Mouse (Mus musculus) kidney, embryonic 16.5 days (tissue): ENCODE data around the gene Mef2c. TPM values are rescaled to one million over a fixed set of nuclear protein-coding genes. Genes with fewer than 3 reads are reported as not detected.
A peak's percentile ranks its signal among the peaks of the same experiment; 100 is the strongest.

ENCODE experiments used
- ATAC-seq: fragments of 200-750 bp; cut with Nextera tagmentation; 2 replicates; pipeline ENCODE4 v1.8.0; 2017; ENCODE audit warnings: moderate TSS enrichment; ENCODE audit not compliant: low FRiP score, low TSS enrichment
- H3K27ac ChIP-seq: fragments of 300-500 bp; sonication (generic); 2 replicates; pipeline ENCODE4 v1.5.1; 2014; ENCODE audit warnings: low read length
- H3K27me3 ChIP-seq: fragments of 300-500 bp; sonication (generic); 2 replicates; pipeline ENCODE4 v1.6.1; 2014; ENCODE audit warnings: low read length, control low read depth, mixed read lengths; ENCODE audit not compliant: insufficient read depth
- H3K36me3 ChIP-seq: fragments of 300-500 bp; sonication (generic); 2 replicates; pipeline ENCODE4 v1.6.1; 2014; ENCODE audit warnings: low read length, control low read depth, mixed read lengths; ENCODE audit not compliant: insufficient read depth
- H3K4me1 ChIP-seq: fragments of 300-500 bp; sonication (generic); 2 replicates; pipeline ENCODE4 v1.6.1; 2014; ENCODE audit warnings: low read length, control low read depth, mixed read lengths; ENCODE audit not compliant: insufficient read depth
- H3K4me2 ChIP-seq: fragments of 300-500 bp; sonication (generic); replicated peaks from 2 replicates; pipeline ENCODE4 v1.6.1; 2014; ENCODE audit warnings: low read depth, low read length
- H3K4me3 ChIP-seq: fragments of 300-500 bp; sonication (generic); 2 replicates; pipeline ENCODE4 v1.5.1; 2014; ENCODE audit warnings: mild to moderate bottlenecking, low read length
- H3K9ac ChIP-seq: fragments of 300-500 bp; sonication (generic); replicated peaks from 2 replicates; pipeline ENCODE4 v1.6.1; 2014; ENCODE audit warnings: low read length
- H3K9me3 ChIP-seq: fragments of 300-500 bp; sonication (generic); 2 replicates; pipeline ENCODE4 v1.6.1; 2016; ENCODE audit warnings: low read length, control low read depth
- WGBS: fragments of 180-500 bp; shearing (Covaris S2); extraction: QIAGEN DNeasy Blood & Tissue Kit; methylation state at CpG from one replicate; pipeline ENCODE4 v1.1.7; 2014; 5-methylcytosine and 5-hydroxymethylcytosine counted together
- polyA plus RNA-seq: library from polyadenylated mRNA; unstranded; fragments of >200 nt; fragmentation: Nextera tagmentation; extraction: Ambion mirVana; gene quantifications from 2 replicates; pipeline ENCODE4 v1.2.1, GENCODE M21; 2015

The Mef2c gene
- polyA plus RNA-seq, 1 experiment from 2014 or later = 54.9 TPM

GRCm38 (mm10) chr13:83523232-83523969 is 19.6 kb downstream of the Mef2c start:
- Histone ChIP-seq H3K36me3 (no peaks in the 10 kb centered on the region), H3K27ac (peak overlapping the region; percentile 83), H3K4me1 (peaks cover 3% of the 10 kb centered on the region; the same call in 1 of the 2 replicates), H3K27me3 (no peaks in the 10 kb centered on the region), H3K4me3 (peak overlapping the region; percentile 68), H3K4me2 (peak overlapping the region; percentile 75), H3K9me3 (no peaks in the 10 kb centered on the region), H3K9ac (peak overlapping the region; percentile 69)
- 2% methylated on average over 34 of the region's 35 CpGs for WGBS
- ATAC-seq = peak; percentile 85

DNA sequence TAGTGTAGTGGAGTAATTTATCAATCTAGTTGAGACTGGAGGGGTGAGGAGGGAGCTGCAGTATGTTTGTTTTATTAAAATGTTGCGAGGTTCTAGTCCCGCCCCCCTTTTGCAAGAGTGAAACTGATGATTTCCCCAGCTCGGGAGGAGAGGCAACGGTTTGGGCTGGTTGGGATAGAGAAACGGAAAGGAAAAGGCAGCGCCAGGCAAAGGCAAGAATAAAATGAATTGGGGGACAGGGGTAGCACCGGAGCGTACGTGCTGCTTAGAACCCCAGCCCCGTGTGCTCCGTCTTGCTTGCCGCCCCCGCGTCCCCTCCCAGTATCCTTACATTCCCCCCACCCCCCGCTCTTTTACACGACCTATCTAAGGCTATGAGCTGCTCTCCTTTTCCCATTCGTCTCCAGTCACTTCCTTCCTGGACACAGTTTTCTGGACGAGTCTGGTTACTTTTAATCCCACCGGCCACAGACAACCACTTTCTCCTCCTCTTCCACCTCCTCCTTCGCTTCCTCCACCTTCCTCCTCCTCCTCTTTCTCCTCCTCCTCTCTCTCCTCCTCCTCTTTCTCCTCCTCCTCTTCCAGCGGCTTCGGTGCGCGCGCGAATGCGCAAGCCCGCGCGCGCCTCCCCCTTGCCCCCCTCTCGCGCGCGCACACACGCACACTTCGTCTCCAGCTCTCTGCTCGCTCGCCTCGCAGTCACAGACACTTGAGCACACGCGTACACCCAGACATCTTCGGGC is 20.5 kb downstream of the Mef2c start:
- H3K27ac ChIP-seq = peak overlapping the region; percentile 83
- H3K9me3 ChIP-seq = no peaks in the 10 kb centered on the region
- peak overlapping the region; percentile 69 for H3K9ac ChIP-seq
- H3K36me3 ChIP-seq = no peaks in the 10 kb centered on the region
- 0% methylated on average over 42 of the region's 43 CpGs for WGBS
- peak overlapping the region; percentile 68 for H3K4me3 ChIP-seq
- H3K4me2 ChIP-seq = peak overlapping the region; percentile 75
- H3K4me1 ChIP-seq = peaks cover 3% of the 10 kb centered on the region; the same call in 1 of the 2 replicates
- peak; percentile 87 for ATAC-seq
- no peaks in the 10 kb centered on the region for H3K27me3 ChIP-seq

DNA sequence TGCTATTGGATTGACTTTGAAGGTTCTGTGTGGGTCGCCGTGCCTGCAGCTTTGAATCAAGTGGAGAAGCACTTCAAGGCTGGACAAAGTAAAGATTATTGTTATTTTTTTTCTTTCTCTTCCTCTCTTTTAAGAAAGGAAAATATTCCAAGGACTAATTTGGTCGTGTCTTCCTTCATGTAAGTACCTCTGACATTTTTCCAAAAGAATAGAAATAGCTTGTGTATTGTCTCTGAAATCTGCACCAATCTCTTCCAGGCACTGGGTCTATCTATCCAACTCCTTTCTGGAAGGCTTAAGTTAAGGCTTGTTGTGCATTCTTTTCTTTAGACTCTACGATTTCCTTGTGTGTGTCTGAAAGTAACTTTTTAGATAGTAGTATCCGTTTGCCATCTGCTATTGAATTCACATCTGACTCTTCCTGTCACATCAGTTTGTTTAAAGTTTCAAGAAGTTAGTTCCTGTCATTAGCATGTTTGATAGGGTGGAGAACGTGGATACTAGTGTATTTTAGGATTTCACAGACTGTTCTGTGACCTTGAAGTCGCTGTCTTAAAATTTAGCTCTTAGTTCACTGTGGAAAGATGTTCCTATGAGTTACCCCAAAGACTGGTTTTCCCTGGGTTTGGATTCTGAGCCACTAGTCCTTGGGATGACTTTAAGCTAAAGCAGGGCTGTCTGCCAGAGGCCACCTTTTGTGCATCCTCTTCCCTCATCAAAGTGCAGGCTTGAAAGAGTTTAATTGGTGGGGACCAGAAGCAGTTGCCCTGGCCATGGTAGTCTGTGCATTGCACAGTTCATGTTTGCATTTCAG is 21.3 kb downstream of the Mef2c start:
- Histone ChIP-seq H3K27me3 (no peaks in the 10 kb centered on the region), H3K36me3 (no peaks in the 10 kb centered on the region), H3K27ac (peak overlapping the region; percentile 83), H3K4me3 (peak overlapping the region; percentile 68), H3K9ac (peak overlapping the region; percentile 69), H3K4me2 (peak overlapping the region; percentile 75), H3K4me1 (peaks cover 3% of the 10 kb centered on the region; the same call in 1 of the 2 replicates), H3K9me3 (no peaks in the 10 kb centered on the region)
- WGBS = 11% methylated on average over 7 of the region's 7 CpGs
- no peak for ATAC-seq

- Histone ChIP-seq H3K27me3 (no peaks in the 10 kb centered on the region), H3K4me1 (peaks cover 3% of the 10 kb centered on the region; the same call in 1 of the 2 replicates), H3K9me3 (no peaks in the 10 kb centered on the region), H3K4me3 (peak overlapping the region; percentile 68), H3K9ac (peak overlapping the region; percentile 69; the same call in 1 of the 2 replicates), H3K36me3 (no peaks in the 10 kb centered on the region), H3K4me2 (peak overlapping the region; percentile 75), H3K27ac (peak overlapping the region; percentile 83)
- 58% methylated on average over 2 of the region's 2 CpGs for WGBS
- no peak for ATAC-seq
These were observed 21.8 kb downstream of the Mef2c start for GRCm38 (mm10) chr13:83525716-83526005.

GRCm38 (mm10) chr13:83526066-83526465 is 22.2 kb downstream of the Mef2c start:
- H3K27me3 ChIP-seq = no peaks in the 10 kb centered on the region
- peak overlapping the region; percentile 83; the same call in 1 of the 2 replicates for H3K27ac ChIP-seq
- peak overlapping the region; percentile 75 for H3K4me2 ChIP-seq
- H3K9me3 ChIP-seq = no peaks in the 10 kb centered on the region
- no peaks in the 10 kb centered on the region for H3K36me3 ChIP-seq
- ATAC-seq = no peak
- peak overlapping the region; percentile 68 for H3K4me3 ChIP-seq
- peak overlapping the region; percentile 49 for H3K9ac ChIP-seq
- WGBS = 36% methylated on average over 6 of the region's 6 CpGs
- H3K4me1 ChIP-seq = peaks cover 3% of the 10 kb centered on the region; the same call in 1 of the 2 replicates

- Histone ChIP-seq H3K4me3 (peak overlapping the region; percentile 1; the same call in 1 of the 2 replicates), H3K27ac (no peak overlapping the region), H3K9ac (no peak overlapping the region), H3K4me1 (peaks cover 3% of the 10 kb centered on the region; the same call in 1 of the 2 replicates), H3K27me3 (no peaks in the 10 kb centered on the region), H3K36me3 (no peaks in the 10 kb centered on the region), H3K9me3 (no peaks in the 10 kb centered on the region), H3K4me2 (peak overlapping the region; percentile 2; the same call in 1 of the 2 replicates)
- WGBS = 73% methylated on average over 9 of the region's 9 CpGs
- no peak for ATAC-seq
These were observed 24.1 kb downstream of the Mef2c start for GRCm38 (mm10) chr13:83527921-83528320.

DNA sequence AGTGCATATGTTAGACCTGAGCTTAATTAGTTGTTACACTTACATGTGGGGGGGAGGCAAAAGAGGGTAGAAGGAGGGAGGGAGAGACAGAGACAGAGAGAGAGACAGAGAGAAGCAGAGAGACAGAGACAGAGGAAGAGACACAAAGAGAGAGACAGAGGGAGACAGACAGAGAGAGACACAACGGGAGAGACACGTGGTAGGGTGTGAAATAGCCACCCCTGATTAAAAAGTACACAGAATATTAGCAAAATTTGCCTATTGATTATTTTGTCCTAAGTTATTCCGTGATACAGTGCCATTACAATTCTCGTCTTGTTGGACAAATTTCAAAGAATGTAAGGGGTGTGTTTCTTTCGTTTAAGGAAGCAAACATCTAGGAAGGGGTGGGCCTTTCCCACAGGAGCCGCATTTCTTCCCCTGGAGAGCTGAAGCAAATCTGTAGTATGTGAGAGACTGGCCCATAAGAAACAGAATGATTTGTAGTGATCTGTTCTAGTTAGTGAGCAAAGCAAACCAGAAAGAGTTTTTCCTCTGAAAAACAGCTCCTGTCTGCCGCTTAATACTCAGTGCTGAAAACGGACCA is 26.0 kb downstream of the Mef2c start:
- no peaks in the 10 kb centered on the region for H3K27me3 ChIP-seq
- H3K4me3 ChIP-seq = peak overlapping the region; percentile 13; the same call in 1 of the 2 replicates
- H3K27ac ChIP-seq = no peak overlapping the region
- H3K9ac ChIP-seq = no peak overlapping the region
- no peaks in the 10 kb centered on the region for H3K9me3 ChIP-seq
- no peak for ATAC-seq
- no peaks in the 10 kb centered on the region for H3K4me1 ChIP-seq
- H3K4me2 ChIP-seq = peak overlapping the region; percentile 30
- H3K36me3 ChIP-seq = no peaks in the 10 kb centered on the region
- WGBS = 49% methylated on average over 8 of the region's 8 CpGs

- 85% methylated on average over 4 of the region's 4 CpGs for WGBS
These were observed 27.1 kb downstream of the Mef2c start for GRCm38 (mm10) chr13:83530889-83531288.

DNA sequence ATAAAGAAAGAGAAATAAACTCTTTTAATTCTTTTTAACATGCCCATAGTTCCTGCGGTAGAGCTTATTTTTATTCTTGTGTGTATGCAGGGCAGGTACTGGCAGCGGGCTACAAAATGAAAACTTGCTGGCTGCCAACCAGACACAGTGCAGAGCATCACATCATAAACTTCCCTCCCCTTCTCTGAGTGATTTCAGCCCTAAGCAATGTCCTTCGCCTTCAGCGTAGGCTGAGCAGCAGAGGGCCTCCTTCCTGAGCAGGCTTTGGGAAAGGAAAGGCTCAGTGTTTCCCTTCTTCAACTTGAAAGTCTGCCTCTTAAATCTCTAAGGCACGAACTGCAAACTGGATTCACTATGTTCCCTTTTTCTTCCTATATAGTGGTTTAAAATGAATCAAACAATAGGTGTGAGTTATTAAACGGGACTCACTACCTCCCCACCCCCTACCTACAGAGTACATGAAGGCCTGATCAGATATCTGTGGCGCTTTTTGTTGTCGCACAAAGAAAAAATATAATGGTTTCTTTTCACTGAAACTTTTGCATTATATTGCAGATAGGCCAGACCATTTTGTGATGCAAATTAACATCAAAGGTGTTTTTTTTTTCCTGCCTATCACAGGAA is 28.2 kb downstream of the Mef2c start:
- Histone ChIP-seq H3K4me3 (no peak overlapping the region), H3K4me2 (no peak overlapping the region), H3K4me1 (no peaks in the 10 kb centered on the region), H3K9ac (no peak overlapping the region), H3K27me3 (no peaks in the 10 kb centered on the region), H3K36me3 (no peaks in the 10 kb centered on the region), H3K27ac (no peak overlapping the region), H3K9me3 (no peaks in the 10 kb centered on the region)
- 60% methylated on average over 8 of the region's 8 CpGs for WGBS
- no peak for ATAC-seq

More at GRCm38 (mm10) chr13:83530889-83531288, 27.1 kb downstream of the Mef2c start:
- Histone ChIP-seq H3K27me3 (no peaks in the 10 kb centered on the region), H3K9me3 (no peaks in the 10 kb centered on the region), H3K36me3 (no peaks in the 10 kb centered on the region), H3K4me3 (no peak overlapping the region), H3K4me2 (no peak overlapping the region), H3K9ac (no peak overlapping the region), H3K27ac (no peak overlapping the region), H3K4me1 (no peaks in the 10 kb centered on the region)
- no peak for ATAC-seq
